In genomic region chr17:25881691-25882090, GRCm38 (mm10) we compare ENCODE assay signal across 13 mouse cellular contexts. TPM values are rescaled to one million over a fixed set of nuclear protein-coding genes. Genes with fewer than 3 reads are reported as not detected.
DNase-seq lines count a peak whose midpoint lies in the region; ATAC-seq and TF ChIP-seq lines count a peak whose summit lies in the region.
"Had no signal": no experiment of that assay in that cellular context is flagged by ENCODE, and none has a peak within 500 bp of the region (broad histone marks: within the 10 kb centered on the region; RNA-seq: fewer than 3 reads in every experiment).

No protein-coding gene starts in this region.

- H3K27ac ChIP-seq in hindbrain, embryonic 11.5 days (ENCODE audit: low read depth, low read length): peak overlapping the region; percentile 89
- H3K27ac ChIP-seq in hindbrain, postnatal 0 days: no peak overlapping the region
- no peak overlapping the region for H3K27ac ChIP-seq in cortical plate, adult 2 months (ENCODE audit: insufficient read depth, low read length)
- H3K27ac ChIP-seq in forebrain, embryonic 14.5 days (ENCODE audit: low read depth, low read length): peak overlapping the region; percentile 33; the same call in 1 of the 2 replicates
- H3K27ac ChIP-seq in midbrain, embryonic 14.5 days (replicated peaks; ENCODE audit: low read depth, low read length): peak overlapping the region; percentile 27; the same call in 1 of the 2 replicates

- WGBS in hindbrain, embryonic 11.5 days: 11% methylated on average over 4 of the region's 4 CpGs
- 21% methylated on average over 4 of the region's 4 CpGs for WGBS in hindbrain, postnatal 0 days
- whole genome bisulfite sequencing in forebrain, embryonic 14.5 days: 39% methylated on average over 4 of the region's 4 CpGs
- 22% methylated on average over 4 of the region's 4 CpGs for WGBS in midbrain, embryonic 14.5 days

- no peaks in the 10 kb centered on the region for H3K9me3 ChIP-seq in hindbrain, embryonic 11.5 days (ENCODE audit: control insufficient read depth, low read length)
- no peaks in the 10 kb centered on the region for H3K9me3 ChIP-seq in hindbrain, postnatal 0 days (ENCODE audit: low read length)
- H3K9me3 ChIP-seq in forebrain, embryonic 14.5 days (replicated peaks; ENCODE audit: control insufficient read depth, low read length): no peaks in the 10 kb centered on the region
- no peaks in the 10 kb centered on the region for H3K9me3 ChIP-seq in midbrain, embryonic 14.5 days (ENCODE audit: control insufficient read depth, low read length)

- DNase-seq in hindbrain, embryonic 11.5 days (ENCODE audit: low spot score): no peak
- DNase-seq in hindbrain, postnatal 0 days (ENCODE audit: low spot score): no peak
- DNase-seq in forebrain, embryonic 14.5 days (ENCODE audit: low spot score): no peak
- no peak for DNase-seq in midbrain, embryonic 14.5 days
- DNase-seq in cerebellum, postnatal 10 days: no peak
- DNase-seq in ovary, postnatal 36 days (ENCODE audit: low spot score): no peak
- DNase-seq: gastrocnemius, postnatal 14 days; layer of hippocampus, adult 9-11 months; lung, adult 2 months; right cerebral cortex, adult 18-20 months had no signal

- H3K27me3 ChIP-seq in hindbrain, embryonic 11.5 days (ENCODE audit: control insufficient read depth, insufficient read depth, low read length): no peaks in the 10 kb centered on the region
- H3K27me3 ChIP-seq in hindbrain, postnatal 0 days (ENCODE audit: insufficient read depth, low read length): no peaks in the 10 kb centered on the region
- no peaks in the 10 kb centered on the region for H3K27me3 ChIP-seq in forebrain, embryonic 14.5 days (replicated peaks; ENCODE audit: control insufficient read depth, insufficient read depth, low read length)
- H3K27me3 ChIP-seq in midbrain, embryonic 14.5 days (ENCODE audit: control insufficient read depth, insufficient read depth, low read length): no peaks in the 10 kb centered on the region
- H3K27me3 ChIP-seq: CH12.LX had no signal

- no peaks in the 10 kb centered on the region for H3K36me3 ChIP-seq in hindbrain, embryonic 11.5 days (ENCODE audit: control insufficient read depth, insufficient read depth, low read length)
- peaks cover 28% of the 10 kb centered on the region for H3K36me3 ChIP-seq in hindbrain, postnatal 0 days (ENCODE audit: insufficient read depth, low read length)
- H3K36me3 ChIP-seq in forebrain, embryonic 14.5 days (ENCODE audit: control insufficient read depth, insufficient read depth, low read length): peaks cover 45% of the 10 kb centered on the region
- H3K36me3 ChIP-seq in midbrain, embryonic 14.5 days (ENCODE audit: control insufficient read depth, insufficient read depth, low read length): peaks cover 58% of the 10 kb centered on the region

- TF ChIP-seq CTCF in hindbrain, postnatal 0 days (IDR thresholded peaks at IDR 0.05; ENCODE audit: low read depth): no peak
- no peak for TF ChIP-seq CTCF in cortical plate, adult 2 months (IDR thresholded peaks at IDR 0.05; ENCODE audit: extremely low read depth, insufficient read depth, low read length)

- H3K4me2 ChIP-seq in hindbrain, embryonic 11.5 days (replicated peaks; ENCODE audit: low read depth, low read length): no peak overlapping the region
- H3K4me2 ChIP-seq in hindbrain, postnatal 0 days (ENCODE audit: low read depth, low read length): no peak overlapping the region
- no peak overlapping the region for H3K4me2 ChIP-seq in forebrain, embryonic 14.5 days (ENCODE audit: low read length)
- no peak overlapping the region for H3K4me2 ChIP-seq in midbrain, embryonic 14.5 days (ENCODE audit: low read length)

- no peak for ATAC-seq in hindbrain, embryonic 11.5 days (ENCODE audit: low FRiP score)
- ATAC-seq in hindbrain, postnatal 0 days: no peak
- ATAC-seq in forebrain, embryonic 14.5 days: no peak
- ATAC-seq in midbrain, embryonic 14.5 days (ENCODE audit: low FRiP score, low TSS enrichment): no peak
- ATAC-seq in megakaryocyte, adult 5-6 weeks (ENCODE audit: poor library complexity, severe bottlenecking): no peak

- peaks cover 17% of the 10 kb centered on the region for H3K4me1 ChIP-seq in hindbrain, embryonic 11.5 days (replicated peaks; ENCODE audit: control insufficient read depth, insufficient read depth, low read length)
- H3K4me1 ChIP-seq in hindbrain, postnatal 0 days (ENCODE audit: insufficient read depth, low read length): no peaks in the 10 kb centered on the region
- 0 out of 2 replicates have a peak, but pooled peaks cover 2% of the 10 kb centered on the region for H3K4me1 ChIP-seq in cortical plate, adult 2 months (ENCODE audit: control insufficient read depth, insufficient read depth, low read length)
- no peaks in the 10 kb centered on the region for H3K4me1 ChIP-seq in forebrain, embryonic 14.5 days (ENCODE audit: control insufficient read depth, insufficient read depth, low read length)
- H3K4me1 ChIP-seq in midbrain, embryonic 14.5 days (ENCODE audit: control insufficient read depth, insufficient read depth, low read length): peaks cover 25% of the 10 kb centered on the region

- 0 out of 2 replicates have a peak, but pooled peaks have one; percentile 22 for TF ChIP-seq POLR2A in cortical plate, adult 2 months (IDR thresholded peaks at IDR 0.05; ENCODE audit: extremely low read depth, insufficient read depth, low read length)

- H3K4me3 ChIP-seq in hindbrain, embryonic 11.5 days (ENCODE audit: low read depth, low read length): no peak overlapping the region
- no peak overlapping the region for H3K4me3 ChIP-seq in hindbrain, postnatal 0 days (ENCODE audit: low read length)
- H3K4me3 ChIP-seq in cortical plate, adult 2 months (ENCODE audit: insufficient read depth, low read length): no peak overlapping the region
- H3K4me3 ChIP-seq in forebrain, embryonic 14.5 days (ENCODE audit: low read depth, low read length): no peak overlapping the region
- no peak overlapping the region for H3K4me3 ChIP-seq in midbrain, embryonic 14.5 days (replicated peaks; ENCODE audit: low read depth, low read length)

- H3K9ac ChIP-seq in hindbrain, embryonic 11.5 days (ENCODE audit: low read depth, low read length): 0 out of 2 replicates have a peak overlapping the region, but pooled peaks have one; percentile 40
- no peak overlapping the region for H3K9ac ChIP-seq in hindbrain, postnatal 0 days (replicated peaks; ENCODE audit: low read length)
- peak overlapping the region; percentile 29 for H3K9ac ChIP-seq in forebrain, embryonic 14.5 days (ENCODE audit: low read length)
- H3K9ac ChIP-seq in midbrain, embryonic 14.5 days (replicated peaks; ENCODE audit: low read length): no peak overlapping the region

RNA-seq across cellular contexts. Expression of gene Wfikkn1, which starts 1.0 kb away (rescaled TPM):
- polyA plus RNA-seq in hindbrain, embryonic 11.5 days (2014; fragmentation: Nextera tagmentation; extraction: Ambion mirVana): 0.71 and 1.3 TPM in 2 replicates
- total RNA-seq in hindbrain, postnatal 0 days (2014; rRNA removed): 1.2 and 1.5 TPM in 2 replicates
- polyA plus RNA-seq in hindbrain, postnatal 0 days (2015; fragmentation: Nextera tagmentation; extraction: Ambion mirVana): 0.33 and 0.58 TPM in 2 replicates
- 0.26 and 0.61 TPM in 2 replicates for polyA plus RNA-seq in cortical plate, adult 2 months (2012; rRNA removed)
- polyA plus RNA-seq in forebrain, embryonic 14.5 days (2014; fragmentation: Nextera tagmentation; extraction: Ambion mirVana): 0.36 and 0.47 TPM in 2 replicates
- polyA plus RNA-seq in midbrain, embryonic 14.5 days (2014; fragmentation: Nextera tagmentation; extraction: Ambion mirVana): 0.61 and 0.70 TPM in 2 replicates
- 1.0 and 1.6 TPM in 2 replicates for total RNA-seq in megakaryocyte, adult 5-6 weeks (2015)
- 0.04 and 0.15 TPM in 2 replicates for total RNA-seq in megakaryocyte, adult 5-6 weeks (2017)

RNA-seq across cellular contexts. Expression of gene Mettl26, which starts 6.8 kb away (rescaled TPM):
- 53.2 and 56.6 TPM in 2 replicates for polyA plus RNA-seq in hindbrain, embryonic 11.5 days (2014; fragmentation: Nextera tagmentation; extraction: Ambion mirVana)
- total RNA-seq in hindbrain, postnatal 0 days (2014; rRNA removed): 50.0 and 63.1 TPM in 2 replicates
- polyA plus RNA-seq in hindbrain, postnatal 0 days (2015; fragmentation: Nextera tagmentation; extraction: Ambion mirVana): 62.9 and 64.8 TPM in 2 replicates
- 76.5 and 79.2 TPM in 2 replicates for polyA plus RNA-seq in cortical plate, adult 2 months (2012; rRNA removed)
- 60.5 and 66.0 TPM in 2 replicates for polyA plus RNA-seq in forebrain, embryonic 14.5 days (2014; fragmentation: Nextera tagmentation; extraction: Ambion mirVana)
- 58.2 and 75.9 TPM in 2 replicates for polyA plus RNA-seq in midbrain, embryonic 14.5 days (2014; fragmentation: Nextera tagmentation; extraction: Ambion mirVana)
- 18.9 and 20.3 TPM in 2 replicates for total RNA-seq in megakaryocyte, adult 5-6 weeks (2015)
- 3.7 and 6.0 TPM in 2 replicates for total RNA-seq in megakaryocyte, adult 5-6 weeks (2017)

RNA-seq across cellular contexts. Expression of gene Mcrip2, which starts 13.1 kb away (rescaled TPM):
- polyA plus RNA-seq in hindbrain, embryonic 11.5 days (2014; fragmentation: Nextera tagmentation; extraction: Ambion mirVana): 7.0 and 8.3 TPM in 2 replicates
- 27.0 and 32.1 TPM in 2 replicates for total RNA-seq in hindbrain, postnatal 0 days (2014; rRNA removed)
- 54.3 and 54.7 TPM in 2 replicates for polyA plus RNA-seq in hindbrain, postnatal 0 days (2015; fragmentation: Nextera tagmentation; extraction: Ambion mirVana)
- polyA plus RNA-seq in cortical plate, adult 2 months (2012; rRNA removed): 29.2 and 29.9 TPM in 2 replicates
- polyA plus RNA-seq in forebrain, embryonic 14.5 days (2014; fragmentation: Nextera tagmentation; extraction: Ambion mirVana): 15.9 and 17.0 TPM in 2 replicates
- 13.9 and 19.3 TPM in 2 replicates for polyA plus RNA-seq in midbrain, embryonic 14.5 days (2014; fragmentation: Nextera tagmentation; extraction: Ambion mirVana)
- 1.8 and 3.5 TPM in 2 replicates for total RNA-seq in megakaryocyte, adult 5-6 weeks (2015)
- 3.1 and 4.1 TPM in 2 replicates for total RNA-seq in megakaryocyte, adult 5-6 weeks (2017)

RNA-seq across cellular contexts. Expression of gene Wdr90, which starts 20.4 kb away (rescaled TPM):
- 13.4 and 14.3 TPM in 2 replicates for polyA plus RNA-seq in hindbrain, embryonic 11.5 days (2014; fragmentation: Nextera tagmentation; extraction: Ambion mirVana)
- 54.5 and 75.5 TPM in 2 replicates for total RNA-seq in hindbrain, postnatal 0 days (2014; rRNA removed)
- 13.2 TPM in 2 replicates for polyA plus RNA-seq in hindbrain, postnatal 0 days (2015; fragmentation: Nextera tagmentation; extraction: Ambion mirVana)
- 38.2 and 48.5 TPM in 2 replicates for polyA plus RNA-seq in cortical plate, adult 2 months (2012; rRNA removed)
- 11.6 and 12.2 TPM in 2 replicates for polyA plus RNA-seq in forebrain, embryonic 14.5 days (2014; fragmentation: Nextera tagmentation; extraction: Ambion mirVana)
- 14.4 and 17.1 TPM in 2 replicates for polyA plus RNA-seq in midbrain, embryonic 14.5 days (2014; fragmentation: Nextera tagmentation; extraction: Ambion mirVana)
- 17.3 and 19.3 TPM in 2 replicates for total RNA-seq in megakaryocyte, adult 5-6 weeks (2015)
- 7.8 and 9.5 TPM in 2 replicates for total RNA-seq in megakaryocyte, adult 5-6 weeks (2017)

RNA-seq across cellular contexts. Expression of gene Rhot2, which starts 37.0 kb away (rescaled TPM):
- polyA plus RNA-seq in hindbrain, embryonic 11.5 days (2014; fragmentation: Nextera tagmentation; extraction: Ambion mirVana): 7.9 and 9.3 TPM in 2 replicates
- 39.8 and 64.1 TPM in 2 replicates for total RNA-seq in hindbrain, postnatal 0 days (2014; rRNA removed)
- polyA plus RNA-seq in hindbrain, postnatal 0 days (2015; fragmentation: Nextera tagmentation; extraction: Ambion mirVana): 14.6 and 15.8 TPM in 2 replicates
- 108 and 119 TPM in 2 replicates for polyA plus RNA-seq in cortical plate, adult 2 months (2012; rRNA removed)
- polyA plus RNA-seq in forebrain, embryonic 14.5 days (2014; fragmentation: Nextera tagmentation; extraction: Ambion mirVana): 9.6 and 11.3 TPM in 2 replicates
- 9.6 and 16.8 TPM in 2 replicates for polyA plus RNA-seq in midbrain, embryonic 14.5 days (2014; fragmentation: Nextera tagmentation; extraction: Ambion mirVana)
- 14.0 and 15.6 TPM in 2 replicates for total RNA-seq in megakaryocyte, adult 5-6 weeks (2015)
- 13.9 and 30.4 TPM in 2 replicates for total RNA-seq in megakaryocyte, adult 5-6 weeks (2017)

Comparison
In these comparisons a context has a peak if more than half of its experiments do, and no peak if none do; other contexts are left out.
1. H3K27ac ChIP-seq: peak in hindbrain, embryonic 11.5 days (single experiment), forebrain, embryonic 14.5 days (single experiment) and midbrain, embryonic 14.5 days (single experiment); none in hindbrain, postnatal 0 days (single experiment) and cortical plate, adult 2 months (single experiment).
2. H3K9ac ChIP-seq: peak in hindbrain, embryonic 11.5 days (single experiment) and forebrain, embryonic 14.5 days (single experiment); none in hindbrain, postnatal 0 days (single experiment) and midbrain, embryonic 14.5 days (single experiment).